ENCODE assay signal across 8 mouse cellular contexts in the genomic region with DNA sequence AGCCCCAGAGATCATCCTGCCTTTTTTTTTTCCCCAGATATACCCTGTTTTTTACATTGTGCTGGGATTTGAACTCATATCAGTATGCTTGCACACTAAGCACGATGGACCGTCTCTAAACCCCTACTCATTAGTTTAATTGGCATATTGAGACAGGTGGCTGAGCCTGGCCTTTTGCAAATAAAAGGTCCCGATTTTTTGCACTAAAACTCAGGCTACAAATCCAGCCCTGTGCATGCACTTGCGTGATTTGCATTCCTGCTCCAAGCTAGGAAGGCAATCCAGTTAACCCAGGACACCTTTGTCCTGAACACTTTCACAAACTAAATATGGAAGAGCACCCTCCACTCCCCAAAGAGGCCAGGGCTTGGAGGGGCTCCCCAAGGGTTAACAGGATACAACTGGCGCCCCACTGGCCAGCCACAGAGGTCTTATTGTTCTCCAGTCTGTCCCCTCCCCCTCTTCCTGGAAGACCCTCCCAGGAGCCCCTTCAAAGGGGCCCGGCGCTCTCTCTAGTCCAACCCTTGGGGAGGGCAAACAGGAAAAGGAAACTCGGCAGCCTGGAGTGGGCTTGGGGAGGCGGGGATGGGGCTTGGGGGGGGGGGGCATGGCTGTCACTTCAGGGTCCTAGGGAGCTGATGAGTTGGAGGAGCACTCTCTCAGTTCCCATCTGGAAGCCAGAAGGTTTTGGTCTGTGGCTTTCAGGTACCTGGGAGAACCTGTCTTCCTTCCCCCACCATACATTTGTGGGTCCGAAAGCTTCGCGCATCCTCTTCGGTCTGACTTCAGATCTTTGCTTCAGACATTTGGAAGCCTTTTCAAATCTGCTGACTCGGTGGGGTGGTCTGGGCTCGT. TPM values are rescaled to one million over a fixed set of nuclear protein-coding genes. Genes with fewer than 3 reads are reported as not detected.
DNase-seq lines count a peak whose midpoint lies in the region; ATAC-seq and TF ChIP-seq lines count a peak whose summit lies in the region.

No protein-coding gene starts in this region.

- peak overlapping the region; percentile 39 for H3K4me3 ChIP-seq in layer of hippocampus, adult 2 months
- peak overlapping the region; percentile 27 for H3K4me3 ChIP-seq in forebrain, embryonic 15.5 days
- peak overlapping the region; percentile 33 for H3K4me3 ChIP-seq in kidney, postnatal 0 days (replicated peaks; ENCODE audit: low read depth, low read length)
- peak overlapping the region; percentile 34 for H3K4me3 ChIP-seq in midbrain, embryonic 12.5 days

- peak; percentile 63 for ATAC-seq in forebrain, embryonic 15.5 days (replicated peaks)
- ATAC-seq in kidney, postnatal 0 days (replicated peaks; ENCODE audit: low FRiP score, low read depth) = peak; percentile 40
- peak; percentile 79 for ATAC-seq in midbrain, embryonic 12.5 days (ENCODE audit: low FRiP score, low read depth)

- no peak for TF ChIP-seq CTCF in layer of hippocampus, adult 2 months (conservative IDR thresholded peaks at IDR 0.05)
- no peak for TF ChIP-seq CTCF in kidney, postnatal 0 days (IDR thresholded peaks at IDR 0.05; ENCODE audit: low read depth)

- DNase-seq in layer of hippocampus, adult 2 months (ENCODE audit: low spot score in 2 of 2) = no peak
- no peak for DNase-seq in layer of hippocampus, adult 9-10 months (ENCODE audit: low spot score)
- DNase-seq in kidney, postnatal 0 days (ENCODE audit: low spot score) = peak; percentile 86
- no peak for DNase-seq in gastrocnemius, adult 18-20 months (ENCODE audit: low spot score)
- no peak for DNase-seq in cerebellum, postnatal 25 days
- no peak for DNase-seq in left cerebral cortex, adult 18-20 months (ENCODE audit: low spot score in 2 of 2)

- H3K36me3 ChIP-seq in forebrain, embryonic 15.5 days = no peaks in the 10 kb centered on the region
- no peaks in the 10 kb centered on the region for H3K36me3 ChIP-seq in kidney, postnatal 0 days (ENCODE audit: insufficient read depth, low read length)
- no peaks in the 10 kb centered on the region for H3K36me3 ChIP-seq in midbrain, embryonic 12.5 days

- H3K9ac ChIP-seq in forebrain, embryonic 15.5 days (replicated peaks) = peak overlapping the region; percentile 33; the same call in 1 of the 2 replicates
- peak overlapping the region; percentile 62 for H3K9ac ChIP-seq in kidney, postnatal 0 days (ENCODE audit: low read depth, low read length)
- H3K9ac ChIP-seq in midbrain, embryonic 12.5 days (replicated peaks) = peak overlapping the region; percentile 53

- peaks cover 32% of the 10 kb centered on the region for H3K4me1 ChIP-seq in forebrain, embryonic 15.5 days
- H3K4me1 ChIP-seq in kidney, postnatal 0 days (replicated peaks; ENCODE audit: insufficient read depth, low read length) = peaks cover 38% of the 10 kb centered on the region
- H3K4me1 ChIP-seq in midbrain, embryonic 12.5 days = peaks cover 46% of the 10 kb centered on the region

- no peaks in the 10 kb centered on the region for H3K27me3 ChIP-seq in forebrain, embryonic 15.5 days
- H3K27me3 ChIP-seq in kidney, postnatal 0 days (ENCODE audit: insufficient read depth, low read length) = no peaks in the 10 kb centered on the region
- peaks cover 6% of the 10 kb centered on the region; the same call in 1 of the 2 replicates for H3K27me3 ChIP-seq in midbrain, embryonic 12.5 days

- H3K4me2 ChIP-seq in forebrain, embryonic 15.5 days (replicated peaks) = peak overlapping the region; percentile 48
- peak overlapping the region; percentile 68 for H3K4me2 ChIP-seq in kidney, postnatal 0 days (ENCODE audit: low read length)
- H3K4me2 ChIP-seq in midbrain, embryonic 12.5 days (replicated peaks) = peak overlapping the region; percentile 54

- peak overlapping the region; percentile 85 for H3K27ac ChIP-seq in layer of hippocampus, adult 2 months
- peak overlapping the region; percentile 62 for H3K27ac ChIP-seq in forebrain, embryonic 15.5 days (replicated peaks)
- H3K27ac ChIP-seq in kidney, postnatal 0 days = peak overlapping the region; percentile 93
- H3K27ac ChIP-seq in midbrain, embryonic 12.5 days (replicated peaks) = peak overlapping the region; percentile 82

- WGBS in forebrain, embryonic 15.5 days = 2% methylated on average over 15 of the region's 15 CpGs
- 6% methylated on average over 14 of the region's 15 CpGs for WGBS in kidney, postnatal 0 days
- WGBS in midbrain, embryonic 12.5 days = under 1% methylated on average over 15 of the region's 15 CpGs

- no peaks in the 10 kb centered on the region for H3K9me3 ChIP-seq in forebrain, embryonic 15.5 days
- H3K9me3 ChIP-seq in kidney, postnatal 0 days (replicated peaks; ENCODE audit: low read length) = no peaks in the 10 kb centered on the region
- no peaks in the 10 kb centered on the region for H3K9me3 ChIP-seq in midbrain, embryonic 12.5 days

RNA-seq across cellular contexts. Expression of gene Ier2, which starts 7.1 kb away (rescaled TPM):
- total RNA-seq in layer of hippocampus, adult 2 months (2021) = 1 to 10 TPM; 5.1 to 7.2 TPM
- 26.0 and 33.4 TPM in 2 replicates for polyA plus RNA-seq in forebrain, embryonic 15.5 days (2015; fragmentation: Nextera tagmentation; extraction: Ambion mirVana)
- polyA plus RNA-seq in kidney, postnatal 0 days (2015; fragmentation: Nextera tagmentation; extraction: Ambion mirVana) = 77.4 and 83.8 TPM in 2 replicates
- 47.1 and 47.4 TPM in 2 replicates for polyA plus RNA-seq in midbrain, embryonic 12.5 days (2016; fragmentation: Nextera tagmentation; extraction: Ambion mirVana)
- 1 to 10 TPM; 4.7 to 8.3 TPM for total RNA-seq in gastrocnemius, adult 18-20 months (2021)
- 10 to 100 TPM; 15.5 to 19.9 TPM for total RNA-seq in left cerebral cortex, adult 18-20 months (2021)

RNA-seq across cellular contexts. Expression of gene Trmt1, which starts 30.5 kb away (rescaled TPM):
- total RNA-seq in layer of hippocampus, adult 2 months (2021) = 100 to 1,000 TPM; 109 to 113 TPM
- 62.4 and 64.0 TPM in 2 replicates for polyA plus RNA-seq in forebrain, embryonic 15.5 days (2015; fragmentation: Nextera tagmentation; extraction: Ambion mirVana)
- polyA plus RNA-seq in kidney, postnatal 0 days (2015; fragmentation: Nextera tagmentation; extraction: Ambion mirVana) = 55.3 and 56.1 TPM in 2 replicates
- 53.6 and 58.8 TPM in 2 replicates for polyA plus RNA-seq in midbrain, embryonic 12.5 days (2016; fragmentation: Nextera tagmentation; extraction: Ambion mirVana)
- total RNA-seq in gastrocnemius, adult 18-20 months (2021) = 10 to 100 TPM; 47.0 to 51.4 TPM
- total RNA-seq in left cerebral cortex, adult 18-20 months (2021) = 100 to 1,000 TPM in 1 of 2 experiments, 10 to 100 TPM in 1; 99.1 to 101 TPM

RNA-seq across cellular contexts. Expression of gene Nacc1, which starts 32.1 kb away (rescaled TPM):
- 10 to 100 TPM; 91.8 to 93.9 TPM for total RNA-seq in layer of hippocampus, adult 2 months (2021)
- polyA plus RNA-seq in forebrain, embryonic 15.5 days (2015; fragmentation: Nextera tagmentation; extraction: Ambion mirVana) = 15.5 and 16.4 TPM in 2 replicates
- 15.9 and 16.1 TPM in 2 replicates for polyA plus RNA-seq in kidney, postnatal 0 days (2015; fragmentation: Nextera tagmentation; extraction: Ambion mirVana)
- 20.8 and 25.0 TPM in 2 replicates for polyA plus RNA-seq in midbrain, embryonic 12.5 days (2016; fragmentation: Nextera tagmentation; extraction: Ambion mirVana)
- 10 to 100 TPM; 19.3 to 22.8 TPM for total RNA-seq in gastrocnemius, adult 18-20 months (2021)
- 10 to 100 TPM; 93.7 to 99.0 TPM for total RNA-seq in left cerebral cortex, adult 18-20 months (2021)

RNA-seq across cellular contexts. Expression of gene Lyl1, which starts 45.7 kb away (rescaled TPM):
- 1 to 10 TPM; 2.3 to 2.6 TPM for total RNA-seq in layer of hippocampus, adult 2 months (2021)
- 2.1 and 2.5 TPM in 2 replicates for polyA plus RNA-seq in forebrain, embryonic 15.5 days (2015; fragmentation: Nextera tagmentation; extraction: Ambion mirVana)
- 6.1 and 6.4 TPM in 2 replicates for polyA plus RNA-seq in kidney, postnatal 0 days (2015; fragmentation: Nextera tagmentation; extraction: Ambion mirVana)
- 3.5 and 5.6 TPM in 2 replicates for polyA plus RNA-seq in midbrain, embryonic 12.5 days (2016; fragmentation: Nextera tagmentation; extraction: Ambion mirVana)
- 1 to 10 TPM in 1 of 2 experiments, under 1 TPM in 1; 0.73 to 1.6 TPM for total RNA-seq in gastrocnemius, adult 18-20 months (2021)
- 1 to 10 TPM; 2.6 TPM for total RNA-seq in left cerebral cortex, adult 18-20 months (2021)
